Mouse (Mus musculus) right cerebral cortex, adult 18-20 months (tissue): ENCODE measurements around the gene Tbx15.

Experiments used
- DNase-seq: peaks from one replicate; pipeline ENCODE4 v3.0.0; 2022; ENCODE audit warnings: mixed read lengths

The Tbx15 gene

DNA sequence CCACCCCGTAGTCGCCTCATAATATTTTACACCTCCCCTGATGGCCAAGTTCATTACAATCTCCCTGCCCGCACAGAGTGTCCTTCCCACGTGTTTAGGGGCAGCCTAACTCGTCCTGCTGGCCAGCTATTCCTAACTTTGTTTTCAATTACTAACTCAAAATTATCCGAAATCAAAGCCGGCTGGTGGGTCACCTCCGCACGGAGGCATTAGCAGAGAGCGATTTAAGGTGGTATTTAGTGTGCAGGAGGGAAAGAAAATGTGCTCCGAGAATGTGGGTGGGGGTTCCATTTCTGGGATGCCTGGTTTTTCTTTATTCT lies 9.3 kb downstream of the Tbx15 start:
- no peak for DNase-seq

DNA sequence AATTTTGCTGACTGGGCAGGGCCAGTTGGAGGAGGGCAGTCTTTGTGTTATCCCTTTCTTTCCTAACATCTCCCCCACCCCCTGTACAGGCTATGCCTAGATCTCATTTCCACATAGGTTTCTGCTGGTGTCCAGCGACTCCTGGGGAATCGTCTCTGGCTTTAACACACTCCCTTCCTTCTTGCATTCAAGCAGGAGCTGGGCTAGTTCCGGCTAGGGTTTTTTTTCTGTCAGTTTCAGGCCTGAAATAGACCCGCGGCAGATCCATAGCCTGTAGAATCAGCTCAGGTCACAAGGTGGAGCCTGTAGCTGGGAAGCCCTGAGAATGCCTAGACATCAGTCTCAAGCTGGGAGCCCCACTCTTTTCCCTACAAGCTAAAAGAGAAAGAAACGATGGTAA lies 9.7 kb downstream of the Tbx15 start:
- DNase-seq: no peak

DNA sequence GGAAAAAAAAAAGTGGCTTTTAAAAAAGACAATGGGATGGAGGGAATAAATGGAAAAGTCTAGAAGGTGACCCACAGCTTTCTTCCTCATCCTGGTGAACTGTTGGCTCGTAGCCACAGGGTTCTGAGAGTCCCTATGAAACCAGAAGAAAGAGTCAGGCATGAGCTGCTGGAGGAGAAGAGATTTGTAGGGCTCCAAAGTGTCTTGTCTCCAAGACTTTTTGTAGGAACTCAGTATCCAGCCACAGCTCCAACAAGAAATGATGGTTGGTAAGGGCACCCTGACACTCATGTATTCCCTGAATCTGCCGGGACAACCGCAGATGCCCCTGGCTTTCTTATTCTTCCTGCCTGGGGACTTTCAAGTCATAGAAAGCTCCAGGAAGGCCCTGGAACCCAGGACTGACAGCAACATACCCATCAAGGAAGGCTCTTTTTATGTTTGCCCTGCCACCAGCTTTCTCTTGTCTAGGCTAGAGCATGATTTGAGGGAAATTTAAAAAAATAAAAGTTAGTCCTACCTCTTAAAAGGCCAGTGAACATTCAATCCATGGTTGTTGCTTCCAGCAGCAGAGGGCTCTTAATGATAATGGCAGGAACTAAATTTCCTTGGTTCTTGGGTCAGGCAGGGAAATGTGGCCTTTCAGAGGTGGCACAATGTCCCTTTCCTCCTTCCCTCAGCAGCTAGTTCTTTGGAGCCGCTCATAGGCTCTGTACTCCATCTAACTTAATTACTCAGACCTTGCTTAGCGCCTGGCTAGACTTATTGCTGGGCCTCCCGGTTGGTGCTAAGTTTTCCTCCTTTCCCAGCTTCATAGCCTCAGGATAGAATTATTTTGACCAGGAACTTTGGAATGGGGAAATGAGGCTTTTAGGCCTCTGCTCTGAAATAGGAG lies 11.3 kb downstream of the Tbx15 start:
- DNase-seq: no peak

DNA sequence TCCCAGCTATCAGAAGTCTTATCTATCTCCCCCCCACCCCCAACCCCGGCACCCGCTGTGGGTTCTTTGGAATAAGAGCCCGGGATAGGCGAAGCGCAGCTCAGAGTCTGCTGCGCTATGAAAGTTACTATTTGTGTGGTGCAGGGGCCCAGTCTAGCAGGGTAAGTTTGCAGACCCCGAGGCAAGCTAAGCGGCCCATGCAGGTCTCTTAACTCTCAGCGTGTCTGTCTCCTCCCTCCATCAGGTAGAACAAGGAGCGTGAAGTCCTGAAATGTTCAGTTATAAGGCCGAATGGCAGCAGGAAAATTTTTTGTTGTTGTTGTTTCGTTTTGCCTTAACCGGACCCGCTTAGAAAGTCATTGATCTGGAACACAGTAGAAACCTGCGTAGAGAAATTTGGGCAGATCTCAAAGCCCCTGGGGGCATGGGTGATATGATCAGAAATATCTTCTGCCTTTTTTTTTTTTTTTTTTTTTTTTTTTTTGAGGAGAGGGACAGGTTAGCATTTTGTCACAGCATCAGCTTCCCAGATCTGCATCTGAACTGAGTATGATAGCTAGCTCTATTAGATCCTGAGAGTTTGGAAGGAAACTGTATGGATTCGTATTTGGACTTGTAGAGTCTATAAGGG lies 12.4 kb downstream of the Tbx15 start:
- no peak for DNase-seq

DNA sequence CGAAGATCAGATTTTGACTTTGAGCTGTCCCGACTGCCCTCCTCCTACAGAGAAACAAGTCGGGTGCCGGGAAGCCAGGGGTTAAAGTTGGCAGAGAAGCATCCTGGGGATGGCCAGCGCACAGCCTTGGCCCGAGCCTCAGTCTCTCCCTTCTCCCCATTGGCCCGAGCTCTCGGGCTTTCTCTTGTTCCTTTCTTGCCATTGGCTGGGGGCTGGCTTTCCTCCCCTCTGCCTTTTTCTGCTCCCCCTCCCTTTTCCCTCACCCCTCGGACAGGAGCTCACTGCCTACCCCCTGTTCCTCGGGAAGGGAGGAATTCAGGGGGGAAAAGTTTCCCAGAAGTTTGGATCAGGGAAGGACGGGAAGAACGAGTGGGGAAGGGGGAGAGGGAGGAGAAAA lies 12.9 kb downstream of the Tbx15 start:
- DNase-seq: no peak

DNA sequence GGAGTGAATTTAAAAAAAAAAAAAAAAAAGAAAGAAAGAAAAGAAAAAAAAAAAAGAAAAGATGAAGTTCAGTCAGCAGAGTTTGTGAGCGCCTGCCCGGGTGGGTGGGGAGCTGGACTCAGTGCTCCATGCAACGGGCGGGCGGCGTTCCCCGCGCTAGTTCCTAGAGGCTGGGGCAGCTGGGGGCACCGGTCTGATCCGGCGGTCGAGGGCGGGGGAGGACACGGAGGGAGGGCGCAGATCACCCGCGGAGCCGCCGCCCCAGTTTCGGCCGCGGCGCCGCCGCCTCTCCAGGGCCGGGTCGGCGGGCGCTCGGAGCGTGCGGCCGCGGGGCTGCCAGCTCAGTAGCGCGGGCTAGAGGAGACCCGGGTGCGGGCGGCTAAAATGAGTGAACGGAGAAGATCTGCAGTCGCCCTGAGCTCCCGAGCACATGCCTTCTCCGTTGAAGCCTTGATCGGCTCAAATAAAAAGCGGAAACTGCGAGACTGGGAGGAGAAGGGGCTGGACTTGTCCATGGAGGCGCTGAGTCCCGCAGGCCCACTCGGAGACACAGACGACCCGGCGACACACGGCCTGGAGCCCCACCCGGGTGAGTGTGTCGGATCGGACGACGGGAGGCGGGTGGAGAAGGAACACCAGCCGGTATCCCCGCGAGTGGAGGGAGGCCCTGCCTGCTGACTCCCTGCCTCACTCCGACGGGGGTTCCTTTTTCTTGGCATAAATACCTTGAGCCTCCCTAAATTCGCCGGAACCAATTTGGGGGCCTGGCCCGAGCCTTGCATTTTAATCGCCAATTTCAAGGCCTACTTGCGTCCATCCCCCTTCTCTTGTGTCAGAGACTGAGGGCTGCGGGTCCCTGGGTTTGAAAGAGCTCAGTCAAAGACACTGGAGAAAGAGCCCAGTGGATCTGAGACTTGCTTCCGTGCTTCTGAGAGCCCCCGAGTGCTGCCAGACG lies 13.6 kb downstream of the Tbx15 start:
- DNase-seq: peak; percentile 13

DNA sequence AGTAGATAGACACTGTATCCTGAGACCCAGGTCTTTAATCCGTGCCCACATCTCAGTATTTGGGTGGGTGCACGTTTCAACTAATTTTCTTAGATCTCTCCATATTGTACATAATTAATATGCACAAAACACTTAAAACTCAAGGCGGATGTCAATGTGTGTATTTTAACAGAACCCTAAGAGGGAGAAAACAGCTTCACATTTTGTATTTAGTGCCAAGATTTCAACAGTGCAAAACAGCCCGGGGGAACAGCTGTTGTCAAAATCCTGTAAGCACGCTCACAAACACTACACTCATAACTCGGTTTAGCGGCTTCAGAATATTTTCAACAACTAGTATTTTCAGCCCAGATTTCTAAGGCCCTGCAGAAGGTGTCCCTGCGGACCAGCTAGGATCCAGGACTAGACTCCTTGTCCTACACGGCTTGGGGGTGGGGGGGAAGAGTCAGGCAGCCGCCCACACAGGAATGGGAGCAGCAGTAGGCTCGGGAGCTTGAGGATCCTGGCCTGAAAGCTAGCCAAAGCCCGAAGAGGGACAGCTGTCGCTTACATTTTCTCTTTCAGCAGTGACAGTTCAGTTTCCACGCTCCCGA lies 14.5 kb downstream of the Tbx15 start:
- DNase-seq: no peak

DNA sequence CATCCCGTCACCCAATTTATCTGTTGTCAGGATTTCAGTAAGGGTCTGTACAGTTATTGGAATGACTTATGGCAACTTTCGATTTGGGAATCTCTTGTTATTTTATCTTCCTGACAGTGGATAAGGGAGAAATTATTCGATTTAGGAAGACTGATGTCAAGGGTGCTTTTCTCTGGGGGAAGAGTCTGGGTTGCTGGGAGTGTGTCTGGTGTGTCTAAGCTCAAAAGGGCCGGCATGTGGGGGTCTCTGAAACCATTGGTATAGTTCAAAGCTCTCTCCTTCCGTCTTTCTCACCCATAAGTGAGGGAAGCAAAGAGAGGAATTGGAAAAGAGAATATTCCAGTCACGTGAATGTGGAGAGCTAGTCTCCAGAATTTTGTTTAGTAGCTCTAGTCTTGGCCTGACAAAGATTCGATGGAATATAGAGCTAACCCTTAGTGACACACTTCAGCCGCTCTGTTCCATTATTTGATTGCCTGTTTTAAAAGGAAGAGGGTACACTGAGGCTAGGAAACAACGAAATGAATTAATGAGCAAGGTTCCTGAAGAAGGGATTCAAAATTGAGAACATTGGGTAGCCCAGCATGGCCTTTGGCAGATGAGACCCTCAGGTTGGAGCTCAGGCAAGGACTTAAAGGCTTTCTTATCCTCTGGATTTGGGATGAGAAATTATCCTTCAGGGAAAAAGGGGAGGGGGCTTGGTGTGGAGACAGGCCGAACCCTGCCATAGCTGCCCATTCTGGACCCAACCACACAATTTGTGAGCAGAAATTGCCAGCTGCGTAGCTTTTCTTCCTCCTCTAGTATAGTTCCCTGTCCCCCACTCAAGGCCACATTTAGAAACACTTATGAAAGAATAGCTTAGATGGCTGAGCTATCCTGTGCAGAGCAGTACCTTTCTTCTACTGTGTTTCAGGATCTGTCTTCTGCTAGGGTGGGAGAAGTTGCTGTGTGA lies 15.5 kb downstream of the Tbx15 start:
- no peak for DNase-seq

DNA sequence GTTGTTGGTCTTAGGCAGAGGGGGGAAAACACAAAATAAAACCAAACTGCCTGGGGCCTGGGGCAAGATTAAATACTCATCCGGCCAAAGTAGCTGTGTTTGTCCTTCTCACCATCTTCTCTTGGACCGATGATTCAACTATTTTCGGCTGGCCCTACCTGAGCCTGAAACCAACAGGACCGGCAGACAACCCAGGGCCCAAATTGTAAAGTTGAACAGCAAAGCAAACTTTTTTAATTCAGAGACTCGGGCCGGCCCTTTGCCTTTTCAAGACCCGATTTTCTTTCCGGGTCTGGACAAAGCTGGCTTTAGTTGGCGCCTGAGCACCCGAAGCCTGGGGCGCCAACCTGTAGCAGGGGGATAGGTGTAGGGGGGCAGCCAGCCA lies 16.2 kb downstream of the Tbx15 start:
- no peak for DNase-seq

DNA sequence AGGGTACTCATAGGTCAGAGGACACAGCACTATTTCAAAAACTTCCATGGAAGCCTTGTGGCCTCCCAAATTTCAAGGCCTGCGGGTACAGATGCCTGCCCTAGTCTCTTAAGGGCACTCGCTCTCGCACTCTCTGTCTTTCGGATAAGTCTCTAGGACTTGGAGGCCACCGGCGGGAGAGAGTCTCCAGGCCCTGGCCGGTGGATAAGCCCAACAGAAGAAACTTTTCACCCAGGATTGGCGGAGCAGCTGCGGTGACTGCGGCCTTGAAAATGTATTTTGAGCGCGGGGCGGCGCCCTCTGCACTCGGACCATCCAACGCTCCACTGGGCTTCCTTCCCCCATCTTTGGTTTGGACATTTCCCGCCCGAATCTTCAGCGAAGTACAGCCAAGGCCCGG lies 16.6 kb downstream of the Tbx15 start:
- no peak for DNase-seq

DNA sequence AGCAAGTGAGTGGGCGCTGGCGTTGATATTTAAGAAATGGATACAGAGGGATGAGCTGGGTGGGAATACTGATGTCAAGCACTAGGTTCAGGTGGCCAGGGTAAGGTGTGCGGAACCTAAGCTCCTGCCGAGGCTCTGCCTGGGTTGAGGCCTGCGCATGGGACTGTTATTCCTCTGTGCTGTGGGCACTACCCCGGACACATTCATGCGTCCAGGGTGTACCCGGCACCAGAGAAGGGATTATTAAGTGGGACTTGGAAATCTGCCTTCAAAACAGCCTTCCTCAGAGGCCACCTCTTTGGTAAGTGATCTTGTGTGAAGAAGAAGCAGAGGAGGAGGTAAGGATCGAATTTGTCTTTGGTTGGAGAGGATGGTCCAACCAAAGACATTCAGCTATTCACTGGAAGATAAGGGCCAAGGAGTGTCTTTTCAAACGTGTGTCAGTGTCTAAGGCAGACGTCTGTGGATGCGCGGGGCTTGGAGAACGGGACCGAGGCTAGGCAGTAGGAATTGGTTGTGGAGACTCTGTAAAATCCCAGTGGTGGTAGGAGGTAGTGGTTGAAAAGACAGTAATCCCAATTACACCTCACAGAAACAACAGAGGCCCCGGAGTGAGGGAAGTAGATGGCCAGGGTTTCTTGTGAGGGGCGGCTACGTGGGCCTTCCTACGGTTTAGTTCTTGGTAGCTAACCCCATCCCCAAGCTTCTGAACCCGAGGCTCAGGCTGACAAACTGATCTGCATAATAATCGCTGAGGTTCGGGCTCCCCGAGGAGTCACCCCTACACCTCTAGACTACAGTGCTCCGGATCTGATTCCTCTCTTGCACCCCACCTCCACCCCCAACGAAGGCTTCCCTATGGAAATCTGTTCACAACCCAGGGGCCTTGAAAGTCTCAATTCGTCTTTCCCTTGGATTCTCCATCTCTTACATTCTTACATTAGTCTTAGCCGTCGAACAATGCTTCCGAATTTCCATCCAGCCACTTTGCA lies 17.7 kb downstream of the Tbx15 start:
- no peak for DNase-seq

DNA sequence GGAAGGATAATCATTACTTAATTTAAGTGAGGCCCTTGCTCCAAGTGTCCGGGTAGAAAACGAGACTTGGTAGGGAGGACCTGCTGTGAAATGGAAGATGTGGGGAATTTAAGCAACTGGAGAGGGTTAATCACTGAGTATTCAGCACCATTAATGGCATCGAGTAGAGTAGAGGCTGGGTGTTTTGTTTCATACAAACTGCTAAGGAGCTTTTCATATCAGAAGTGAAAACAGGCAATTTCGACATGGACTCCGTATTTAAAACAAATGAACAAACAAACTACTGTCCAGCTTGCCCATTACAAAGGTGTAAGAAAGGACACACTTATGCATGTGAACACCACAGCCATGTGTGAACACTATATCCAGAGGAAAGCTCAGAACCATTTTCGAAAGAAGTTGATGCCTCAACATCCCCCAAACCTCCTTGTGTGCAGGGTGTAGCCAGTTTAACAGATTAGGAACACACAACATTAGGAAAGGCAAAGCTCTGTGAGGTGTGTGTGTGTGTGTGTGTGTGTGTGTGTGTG lies 19.6 kb downstream of the Tbx15 start:
- no peak for DNase-seq

DNA sequence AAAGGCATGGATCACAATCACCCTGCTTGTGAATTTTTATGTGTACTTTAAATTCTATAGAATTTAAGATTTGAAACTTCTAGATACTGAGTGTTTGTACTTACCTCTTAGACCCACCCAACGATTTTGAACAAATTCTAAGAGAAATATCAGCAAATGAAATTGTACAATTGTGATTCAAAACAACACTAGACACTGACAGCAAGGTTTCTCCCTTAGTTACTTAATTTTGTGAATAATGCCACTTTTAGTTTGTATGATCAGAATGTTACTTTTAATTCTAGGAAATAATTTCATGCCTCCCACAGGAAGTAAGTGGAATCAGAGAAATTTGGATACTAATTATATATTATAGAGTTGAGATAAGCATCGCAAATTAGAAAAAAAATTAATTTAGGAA lies 20.2 kb downstream of the Tbx15 start:
- DNase-seq: no peak

DNA sequence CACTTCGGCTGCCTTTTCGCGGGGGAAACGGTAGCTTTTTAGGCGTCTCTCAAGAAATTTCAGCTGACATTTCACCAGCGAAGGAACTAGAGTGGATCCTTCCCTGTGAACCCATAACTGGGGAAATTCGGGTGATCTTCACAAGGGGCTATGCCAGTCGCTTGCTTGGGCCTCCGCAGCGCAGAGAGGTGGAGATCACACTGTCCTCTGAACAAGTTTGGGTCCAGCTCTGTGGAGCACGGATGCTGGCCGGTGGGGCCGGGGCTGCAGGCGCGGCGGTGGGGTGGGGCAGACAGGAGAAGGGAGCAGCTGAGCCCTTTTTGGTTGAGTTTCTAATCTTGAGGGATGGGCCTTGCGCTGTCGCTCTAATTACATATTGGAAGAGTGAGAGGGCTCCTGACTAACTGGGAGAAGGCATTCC lies 21.2 kb downstream of the Tbx15 start:
- no peak for DNase-seq

DNA sequence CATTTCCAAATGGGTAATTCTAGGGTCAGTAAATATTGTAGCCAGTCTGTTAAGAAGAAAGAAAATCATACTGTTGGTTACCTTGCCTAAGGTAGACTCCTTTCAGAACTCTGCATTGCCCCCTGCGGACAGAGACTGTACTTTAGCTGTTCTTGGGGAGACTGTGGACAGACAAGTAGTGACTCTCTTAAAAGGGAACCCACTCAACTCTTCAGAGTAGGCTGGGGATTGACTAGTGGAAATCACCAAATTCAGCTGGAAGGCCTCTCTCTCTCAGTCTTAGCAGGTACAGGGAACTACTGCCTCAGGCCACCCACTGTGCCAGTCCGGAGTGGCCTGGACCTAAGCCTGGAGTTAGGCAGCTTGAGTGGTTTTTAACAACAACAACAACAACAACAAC lies 21.8 kb downstream of the Tbx15 start:
- DNase-seq: no peak

DNA sequence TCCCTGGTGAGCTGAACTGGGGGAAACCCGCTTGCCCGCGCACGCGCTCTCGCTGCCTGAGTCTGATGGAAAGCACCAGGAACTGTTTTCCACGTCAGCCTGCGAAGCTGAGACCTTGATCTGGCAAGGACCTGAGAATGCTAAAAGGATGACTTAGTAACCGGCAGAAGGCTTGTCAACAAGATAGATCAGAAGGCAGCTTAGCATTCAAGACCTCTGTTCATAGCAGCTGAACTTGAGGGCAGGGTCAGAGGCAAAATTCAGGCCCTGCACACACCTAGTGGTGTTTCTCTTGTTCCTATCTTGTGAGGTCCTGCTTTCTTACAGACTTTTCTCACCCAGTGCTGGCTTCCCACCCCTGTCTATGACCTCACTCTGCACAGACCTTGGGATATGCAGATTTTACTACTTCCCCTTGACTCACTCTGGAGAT lies 23.3 kb downstream of the Tbx15 start:
- DNase-seq: no peak

DNA sequence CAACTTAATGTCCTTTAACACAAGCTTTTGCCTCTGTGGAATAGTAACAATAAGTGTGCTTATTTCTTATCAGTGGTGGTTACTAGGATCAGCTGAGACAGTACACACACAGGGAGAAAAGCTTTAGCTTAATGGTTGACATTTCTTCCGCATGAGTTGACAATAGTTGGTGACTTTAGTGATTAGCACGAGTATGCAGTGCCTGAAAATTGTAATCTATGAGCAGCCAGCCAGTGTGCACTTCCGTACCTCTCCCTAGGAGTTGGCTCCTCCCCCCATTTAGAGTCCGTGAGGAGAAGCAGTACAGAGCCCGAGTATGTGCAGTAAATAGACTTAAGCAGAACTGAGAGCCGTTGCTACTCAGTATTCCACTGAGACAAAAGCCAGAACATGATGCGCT lies 24.5 kb downstream of the Tbx15 start:
- DNase-seq: no peak

DNA sequence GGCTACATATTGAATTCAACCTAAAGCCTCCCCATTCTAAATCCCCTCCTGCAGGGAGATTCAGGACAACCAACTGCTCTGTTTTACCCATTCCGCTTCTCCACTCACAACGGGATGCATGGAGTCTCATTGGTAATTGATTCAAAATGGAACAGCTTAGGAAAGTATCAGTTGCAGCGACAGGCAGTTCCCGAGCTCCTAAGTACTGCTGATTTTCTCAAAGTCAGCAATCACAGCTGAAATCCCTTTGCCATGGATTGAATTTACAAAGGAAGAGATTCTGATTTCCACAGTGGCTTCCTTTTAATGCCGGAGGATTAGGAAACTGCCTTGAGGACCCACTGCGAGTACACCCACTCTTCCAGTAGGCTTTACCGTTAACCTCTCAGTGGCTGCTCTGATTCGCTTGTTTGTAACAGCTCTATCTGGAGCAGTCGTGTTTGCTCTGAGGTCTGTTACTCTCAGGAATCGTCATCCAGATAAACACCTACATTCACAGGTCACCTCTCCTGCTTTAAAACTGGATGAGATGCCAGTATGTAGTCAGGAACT lies 26.6 kb downstream of the Tbx15 start:
- DNase-seq: no peak

DNA sequence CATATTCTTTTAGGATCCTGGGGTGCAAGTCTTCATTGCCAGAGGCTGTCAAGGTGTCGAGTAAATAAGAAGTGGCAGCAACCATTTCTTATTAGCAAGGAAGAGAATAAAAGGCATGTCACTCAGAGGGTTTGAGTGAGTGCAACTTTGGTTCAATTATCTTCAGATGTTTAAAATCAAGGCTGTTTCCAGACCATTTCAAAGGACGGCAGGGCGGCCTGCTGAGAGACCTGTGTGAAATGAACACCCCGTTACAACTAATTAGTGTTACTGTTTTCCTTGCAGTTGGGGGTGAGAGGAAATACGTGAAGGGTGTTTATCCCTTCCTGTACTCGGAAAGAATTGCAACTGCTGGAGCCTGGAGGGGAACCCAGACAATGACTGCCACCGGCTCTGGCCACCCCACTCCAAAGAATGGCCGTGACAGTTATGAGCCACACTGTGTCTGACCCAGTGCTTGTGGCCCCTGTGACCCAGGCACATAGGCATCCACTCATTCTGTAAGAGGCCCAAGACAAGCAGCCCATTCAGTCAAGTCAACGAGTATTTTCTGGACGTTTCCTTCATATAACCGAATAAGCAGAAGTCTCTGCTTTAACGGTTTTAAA lies 37.9 kb downstream of the Tbx15 start:
- no peak for DNase-seq

DNA sequence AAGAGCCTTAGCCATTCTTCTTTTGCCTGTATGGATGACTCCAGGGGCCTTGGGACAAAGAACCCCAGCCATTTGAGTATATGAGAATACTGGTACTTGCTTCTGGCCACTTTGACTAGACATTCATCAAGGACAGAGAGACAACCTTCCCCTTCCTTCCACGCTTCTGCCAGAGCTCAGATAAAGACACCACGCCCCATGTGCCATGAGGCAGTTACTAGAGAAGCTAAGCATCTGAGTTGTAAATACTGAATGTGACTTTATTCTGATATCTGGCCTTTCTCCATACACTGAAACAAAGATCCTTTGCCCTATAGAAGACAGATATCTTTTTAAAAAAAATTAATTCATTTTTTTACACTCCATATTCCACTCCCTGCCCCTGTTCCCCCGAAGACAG lies 39.5 kb downstream of the Tbx15 start:
- no peak for DNase-seq
